Mouse (Mus musculus): Measurements from ENCODE around the gene Cdipt. TPM values are rescaled to one million over a fixed set of nuclear protein-coding genes. Genes with fewer than 3 reads are reported as not detected.

The Cdipt gene
- total RNA-seq, 2 experiments from 2014 or later: 28.0 to 37.2 TPM

- intact Hi-C loops (cut with DNase I): loop anchor here (10.0 kb wide), 1 partner anchor 95 kb away; no protein-coding TSS in a partner anchor
- no peak for DNase-seq
Observed at GRCm38 (mm10) chr7:127009307-127010085, 33.8 kb downstream of the Cdipt start.

GRCm38 (mm10) chr7:127011051-127011450, 35.3 kb downstream of the Cdipt start:
- DNase-seq: no peak
- intact Hi-C loops (cut with DNase I): loop anchor here (10.0 kb wide), 1 partner anchor 94 kb away; no protein-coding TSS in a partner anchor

DNA sequence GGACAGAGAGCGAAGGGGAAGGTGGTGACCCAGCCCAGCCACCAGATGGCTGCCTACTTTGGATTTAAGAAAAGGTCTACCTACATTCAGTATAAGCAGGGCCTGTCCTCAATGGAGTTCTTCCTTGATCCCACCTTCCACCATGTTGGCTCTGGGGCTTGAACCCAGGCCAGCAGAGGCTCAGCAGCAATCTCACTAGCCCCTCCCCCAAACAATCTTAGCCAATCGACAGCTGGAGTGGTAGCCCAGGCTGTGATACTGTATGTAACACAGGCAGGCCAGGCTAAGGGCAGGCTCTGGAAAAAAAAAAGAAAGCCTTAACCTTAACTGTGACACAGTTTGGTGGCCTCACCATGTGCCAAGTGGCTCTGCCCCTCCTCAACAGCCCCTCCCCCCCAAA, 36.0 kb downstream of the Cdipt start:
- intact Hi-C loops (cut with DNase I): loop anchor here (10.0 kb wide), 1 partner anchor 93 kb away; no protein-coding TSS in a partner anchor
- DNase-seq: no peak

DNA sequence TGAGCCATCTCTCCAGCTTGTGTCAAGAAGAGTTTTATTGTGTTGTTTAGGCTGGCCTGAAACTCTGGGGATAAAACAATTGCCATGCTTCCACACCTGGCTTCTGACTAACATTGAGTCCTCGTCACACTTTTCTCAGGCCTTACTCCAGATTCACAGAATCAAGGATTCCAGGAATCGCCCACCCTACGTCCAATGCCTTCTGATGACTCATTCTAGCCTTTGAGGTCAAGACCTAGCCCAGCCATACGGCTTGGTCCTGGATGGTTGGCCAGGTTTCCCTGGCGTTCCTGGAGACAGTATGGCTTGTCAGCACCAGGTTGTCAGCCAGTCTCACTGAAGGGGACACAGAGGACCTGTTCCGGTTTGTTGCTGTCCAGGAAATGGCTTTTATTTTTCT, 36.7 kb downstream of the Cdipt start:
- intact Hi-C loops (cut with DNase I): loop anchor here (10.0 kb wide), 1 partner anchor 92 kb away; no protein-coding TSS in a partner anchor
- DNase-seq: no peak

DNA sequence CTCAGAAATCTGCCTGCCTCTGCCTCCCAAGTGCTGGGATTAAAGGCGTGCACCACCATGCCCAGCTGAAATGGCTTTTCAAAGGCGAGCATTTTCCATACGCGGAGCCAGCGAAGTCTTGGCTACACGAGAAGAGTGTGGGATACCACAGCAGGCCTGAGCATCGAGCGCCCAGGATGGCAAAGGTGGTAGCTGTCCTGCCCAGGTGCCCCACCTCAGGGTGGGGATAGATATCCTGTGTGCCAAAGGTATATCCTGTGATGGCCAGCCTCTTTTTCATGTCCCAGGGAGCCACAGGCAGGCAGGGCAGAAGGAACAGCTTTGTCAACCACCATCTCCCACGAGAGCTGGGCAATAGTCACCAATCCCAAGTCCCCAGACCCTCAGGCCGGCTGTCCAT, 37.1 kb downstream of the Cdipt start:
- intact Hi-C loops (cut with DNase I): loop anchor here (10.0 kb wide), 1 partner anchor 92 kb away; no protein-coding TSS in a partner anchor
- no peak for DNase-seq

GRCm38 (mm10) chr7:127013385-127013784, 37.7 kb downstream of the Cdipt start:
- intact Hi-C loops (cut with DNase I): loop anchor here (10.0 kb wide), 1 partner anchor 91 kb away; no protein-coding TSS in a partner anchor

DNA sequence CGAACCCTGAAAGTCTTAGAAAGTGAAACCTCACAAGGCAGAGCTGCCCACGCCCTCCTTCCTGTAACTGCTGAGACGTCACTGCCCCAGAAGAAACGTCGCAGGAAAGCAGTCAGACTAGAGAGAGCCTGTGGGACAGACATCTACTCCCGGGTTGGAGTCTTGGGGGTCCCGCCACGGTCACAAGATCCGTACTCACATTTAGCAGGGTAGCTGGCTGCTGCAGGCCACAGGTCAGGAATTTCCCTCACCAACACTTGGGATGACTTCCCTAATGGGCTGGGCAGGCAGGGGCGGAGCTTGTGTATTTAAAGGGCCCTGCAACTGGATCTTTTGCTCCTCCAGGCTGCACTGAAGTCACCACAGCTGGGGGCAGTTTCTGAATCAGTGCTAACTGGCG, 38.6 kb downstream of the Cdipt start, which contains the start of gene Mvp:
Gene Mvp (minus strand): TSS at position 302 of the 400 bp plus-strand sequence.
- intact Hi-C loops (cut with DNase I): loop anchor here (10.0 kb wide), 1 partner anchor 90 kb away; no protein-coding TSS in a partner anchor
- peak; percentile 62 to 70 for DNase-seq

More at GRCm38 (mm10) chr7:127013385-127013784, 37.7 kb downstream of the Cdipt start:
- DNase-seq: no peak

GRCm38 (mm10) chr7:127014993-127015392, 39.3 kb downstream of the Cdipt start:
- no peak for DNase-seq
- intact Hi-C loops (cut with DNase I): loop anchor here (5.0 to 10.0 kb wide), 3 partner anchors 38 to 258 kb away; partner anchors contain the start of genes Cdipt, Cdiptos and Mapk3

DNA sequence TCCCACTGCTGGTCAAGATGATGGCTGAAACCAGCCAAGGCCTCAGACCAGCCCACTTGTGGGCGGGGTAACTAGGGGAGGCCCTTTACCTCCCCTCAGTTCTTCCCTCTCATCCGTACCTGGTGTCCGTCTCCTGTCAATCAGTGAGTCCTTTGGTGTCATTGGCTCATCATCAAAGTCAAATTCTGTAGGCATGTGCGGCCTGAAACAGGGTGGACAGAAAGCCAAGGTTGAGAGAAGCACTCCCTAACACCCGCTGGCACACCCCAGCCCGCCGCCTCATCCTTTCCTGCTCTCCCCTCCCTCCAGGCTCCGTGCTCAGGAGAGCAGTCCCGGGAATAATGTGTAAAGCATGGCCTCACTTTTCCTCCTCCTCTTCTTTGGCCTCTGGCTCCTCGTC, 40.4 kb downstream of the Cdipt start:
- intact Hi-C loops (cut with DNase I): loop anchor here (5.0 to 10.0 kb wide), 3 partner anchors 39 to 259 kb away; partner anchors contain the start of genes Cdipt, Cdiptos and Mapk3
- DNase-seq: no peak

GRCm38 (mm10) chr7:127016481-127016485, 40.6 kb downstream of the Cdipt start, which contains the start of gene Pagr1b:
Gene Pagr1b (minus strand): TSS chr7:127016484.
- intact Hi-C loops (cut with DNase I): loop anchor here (5.0 to 10.0 kb wide), 3 partner anchors 39 to 259 kb away; partner anchors contain the start of genes Cdipt, Cdiptos and Mapk3
- no peak for DNase-seq

DNA sequence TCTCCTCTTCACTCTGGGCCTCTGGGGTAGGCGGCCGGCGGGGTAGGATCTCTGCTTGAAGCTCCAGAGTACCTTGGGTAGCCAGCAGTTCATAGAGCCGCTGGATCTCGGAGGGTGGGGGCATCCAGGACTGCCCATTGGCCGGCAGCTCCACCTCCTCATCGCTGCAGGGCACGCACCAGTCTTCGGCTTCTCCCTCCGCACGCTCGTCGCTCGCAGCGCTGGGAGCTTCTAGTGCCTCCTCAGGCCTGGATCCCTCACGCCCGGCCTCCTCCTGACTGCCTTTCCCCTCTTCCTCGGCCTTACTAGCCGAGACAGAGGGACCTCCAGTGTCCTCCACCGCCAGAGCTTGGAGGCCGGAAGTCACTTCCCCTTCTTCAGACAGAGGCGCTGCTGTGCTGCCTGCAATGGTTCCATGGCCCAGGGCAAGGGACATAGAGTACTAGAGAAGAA, 40.8 kb downstream of the Cdipt start:
- no peak for DNase-seq
- intact Hi-C loops (cut with DNase I): loop anchor here (5.0 to 10.0 kb wide), 3 partner anchors 39 to 259 kb away; partner anchors contain the start of genes Cdipt, Cdiptos and Mapk3

GRCm38 (mm10) chr7:127016971-127017949, 41.5 kb downstream of the Cdipt start, which contains the start of gene Pagr1a:
Gene Pagr1a (minus strand): TSS chr7:127017352.
- intact Hi-C loops (cut with DNase I): loop anchor here (1.0 to 10.0 kb wide), 4 partner anchors 9 to 260 kb away; partner anchors contain the start of genes Cdipt, Cdiptos and Mapk3
- DNase-seq: peak; percentile 94 to 95

DNA sequence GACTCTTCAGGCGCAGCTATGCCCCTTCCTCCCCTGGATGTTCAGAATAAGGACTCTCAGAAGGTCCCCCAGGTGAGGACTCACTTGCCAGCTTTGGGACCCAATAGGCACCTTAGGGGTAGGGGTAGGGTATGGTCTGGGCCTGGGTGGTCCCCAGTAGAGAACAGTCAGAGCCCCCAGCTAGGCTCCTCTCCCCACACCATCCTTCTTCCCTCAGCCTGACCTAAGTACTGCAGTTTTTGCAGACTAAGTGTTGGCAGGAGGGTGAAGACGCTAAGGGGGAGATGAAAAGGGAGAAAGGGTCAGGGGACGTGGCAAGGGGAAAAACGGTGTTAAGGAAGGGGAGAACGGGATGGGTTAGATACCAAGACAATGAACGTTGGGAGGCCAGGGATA, 42.2 kb downstream of the Cdipt start:
- intact Hi-C loops (cut with DNase I): loop anchor here (1.0 to 10.0 kb wide), 4 partner anchors 8 to 261 kb away; partner anchors contain the start of genes Cdipt, Cdiptos and Mapk3
- DNase-seq: no peak

GRCm38 (mm10) chr7:127018416-127019305, 42.9 kb downstream of the Cdipt start:
- no peak for DNase-seq
- intact Hi-C loops (cut with DNase I): loop anchor here (5.0 to 10.0 kb wide), 3 partner anchors 41 to 261 kb away; partner anchors contain the start of genes Cdipt, Cdiptos and Mapk3

GRCm38 (mm10) chr7:127019306-127019960, 43.7 kb downstream of the Cdipt start:
- DNase-seq: no peak
- intact Hi-C loops (cut with DNase I): loop anchor here (5.0 to 10.0 kb wide), 3 partner anchors 42 to 262 kb away; partner anchors contain the start of genes Cdipt, Cdiptos and Mapk3

DNA sequence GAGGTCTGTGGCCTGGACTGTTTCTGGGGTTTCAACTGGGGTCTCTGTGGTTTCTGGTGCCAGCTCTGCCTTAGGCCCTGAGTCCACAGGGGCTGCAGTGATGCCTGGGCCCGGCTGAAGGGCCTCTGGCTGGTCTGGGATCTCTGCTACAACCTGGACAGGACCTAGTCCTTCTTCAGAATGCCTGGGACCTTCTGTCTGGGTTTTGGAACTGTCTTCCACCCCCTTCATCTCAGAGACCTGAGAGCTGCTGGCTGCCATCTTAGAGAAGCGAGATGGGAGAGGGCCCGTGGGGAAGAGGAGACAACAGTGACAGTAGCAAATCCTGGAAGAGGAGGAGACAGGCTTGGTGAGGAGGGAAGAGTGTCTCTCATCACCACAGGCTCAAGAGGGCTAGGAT, 44.3 kb downstream of the Cdipt start:
- no peak for DNase-seq
- intact Hi-C loops (cut with DNase I): loop anchor here (5.0 kb wide), 1 partner anchor 33 kb away; no protein-coding TSS in a partner anchor

DNA sequence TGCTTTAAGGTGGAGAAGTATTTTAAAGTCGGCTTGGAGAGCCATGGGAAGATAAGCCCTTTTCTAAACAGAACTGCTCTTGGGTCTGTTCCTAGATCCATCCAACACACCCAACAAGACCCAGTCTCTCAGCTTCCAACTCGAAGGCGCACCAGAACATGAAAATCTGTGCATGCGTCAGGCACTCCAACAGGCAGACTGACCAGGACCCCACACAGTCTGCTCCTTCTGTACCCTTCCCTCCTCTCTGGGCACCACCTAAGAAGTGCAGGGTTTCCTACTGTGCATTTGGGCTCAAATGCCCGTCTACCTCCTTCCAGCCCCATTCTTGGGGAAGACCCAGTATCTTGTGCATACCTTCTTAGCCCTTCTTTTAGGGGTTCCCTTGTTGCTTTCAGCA, 44.8 kb downstream of the Cdipt start:
- intact Hi-C loops (cut with DNase I): loop anchor here (5.0 kb wide), 1 partner anchor 33 kb away; no protein-coding TSS in a partner anchor
- DNase-seq: no peak

DNA sequence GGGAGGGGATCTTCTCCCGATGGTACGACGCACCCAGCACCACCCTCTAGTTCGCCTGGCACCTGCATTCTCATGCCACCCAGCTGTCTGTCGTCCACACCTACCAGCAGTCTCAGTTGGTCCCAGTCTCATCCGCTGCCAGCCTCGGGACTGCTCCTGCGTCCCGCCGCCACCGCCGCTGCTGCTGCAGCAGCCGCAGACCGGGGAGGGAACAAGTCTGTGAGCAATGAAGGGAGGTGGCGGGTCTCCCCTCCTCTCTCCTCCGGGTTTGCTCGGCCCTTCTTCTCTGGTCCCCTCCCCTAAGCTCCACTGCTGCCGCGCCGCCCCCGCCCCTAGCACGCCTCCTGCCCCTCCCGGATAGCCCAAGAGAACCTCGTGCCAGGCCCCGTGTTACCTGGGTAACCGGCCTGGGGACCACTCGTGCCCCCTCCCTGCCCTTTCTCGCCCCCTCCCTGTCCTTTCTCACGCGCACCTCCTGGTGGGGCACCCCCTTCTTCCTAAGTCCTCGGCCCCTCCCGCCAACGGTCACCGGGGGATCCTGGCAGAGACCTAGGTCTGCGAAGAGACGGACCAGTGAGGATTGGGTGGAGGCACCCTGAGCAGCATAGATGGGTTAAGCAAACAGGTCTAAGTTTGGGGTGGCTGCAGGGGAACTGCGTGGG, 45.3 kb downstream of the Cdipt start, which contains the start of the genes Gm42742 and Prrt2:
Gene Gm42742 (minus strand): TSS at position 197 of the 662 bp plus-strand sequence.
Gene Prrt2 (minus strand): TSS at position 311 of the 662 bp plus-strand sequence.
- intact Hi-C loops (cut with DNase I): loop anchor here (5.0 kb wide), 1 partner anchor 34 kb away; no protein-coding TSS in a partner anchor
- DNase-seq: peak in 1 of 2 experiments; percentile 37
